Mouse (Mus musculus) cerebellum, postnatal 14 days (tissue): ENCODE measurements around the gene Ptpn5.

ENCODE experiments used
- DNase-seq, 2 experiments: peaks; one replicate each; pipeline ENCODE4 v3.0.0; 2021; ENCODE audit warnings: mixed read lengths in 2 of 2

The Ptpn5 gene

GRCm38 (mm10) chr7:47055744-47056143 is 77.7 kb downstream of the Ptpn5 start:
- DNase-seq, result no peak

DNA sequence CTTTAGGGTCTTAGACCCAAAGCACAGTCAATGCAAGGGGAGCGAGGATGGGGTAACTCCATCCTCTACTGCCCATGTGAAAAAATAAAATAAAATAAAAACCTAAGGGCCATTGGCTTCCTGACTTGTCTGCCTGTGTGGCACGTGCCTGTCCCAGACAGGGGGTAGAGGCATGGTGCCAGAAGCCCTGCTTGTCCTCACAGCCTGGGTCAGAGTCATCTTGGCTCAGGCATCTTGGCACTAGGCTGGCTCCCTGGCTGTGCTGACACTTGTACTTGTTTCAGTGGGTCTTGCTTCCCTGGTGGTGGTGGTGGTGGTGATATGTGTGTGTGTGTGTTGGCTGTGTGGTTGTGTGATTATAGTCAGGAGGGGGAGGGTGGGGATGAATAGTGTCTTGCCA is 78.8 kb downstream of the Ptpn5 start:
- DNase-seq, result peak; percentile 66 to 76

DNA sequence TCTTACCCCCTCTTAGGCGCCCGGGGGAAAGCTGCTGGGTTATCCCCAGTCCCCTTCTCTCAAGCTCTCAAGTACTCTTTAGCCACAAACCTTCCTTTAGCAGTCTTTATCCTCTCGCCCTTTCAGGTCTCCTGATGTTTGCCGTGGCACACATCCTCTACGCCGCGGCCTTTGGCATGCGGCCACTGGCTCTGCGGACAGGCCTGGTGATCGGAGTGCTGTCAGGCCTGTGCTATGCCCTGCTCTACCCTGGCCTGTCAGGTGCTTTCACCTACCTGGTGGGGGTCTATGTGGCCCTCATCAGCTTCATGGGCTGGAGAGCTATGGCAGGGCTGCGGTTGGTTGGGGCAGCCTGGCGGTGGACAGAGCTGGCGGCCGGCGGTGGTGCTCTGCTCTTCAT is 80.2 kb downstream of the Ptpn5 start:
- DNase-seq, result peak; percentile 31

DNA sequence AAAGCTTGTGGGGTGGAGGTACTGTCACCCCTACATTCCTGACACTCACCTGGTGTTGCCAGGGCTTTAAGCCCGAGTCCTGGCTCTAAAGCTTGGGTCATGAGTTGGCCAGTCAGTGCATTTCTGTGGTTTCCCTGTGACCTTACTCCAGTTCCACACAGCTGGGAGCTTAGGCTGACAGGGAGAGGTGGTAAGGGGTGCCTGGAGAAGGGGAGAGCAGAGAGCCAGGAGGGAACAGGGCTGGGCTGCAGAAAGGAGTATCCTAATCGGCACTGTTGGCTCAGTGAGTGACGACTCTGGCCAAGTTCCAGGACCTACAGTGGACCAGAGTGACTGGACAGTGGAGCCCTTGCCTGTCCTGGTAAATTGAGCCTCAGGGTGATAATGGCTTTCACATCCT is 81.2 kb downstream of the Ptpn5 start:
- peak; percentile 64 to 67 for DNase-seq

GRCm38 (mm10) chr7:47051404-47052151 is 81.9 kb downstream of the Ptpn5 start:
- peak; percentile 38 to 57 for DNase-seq

DNA sequence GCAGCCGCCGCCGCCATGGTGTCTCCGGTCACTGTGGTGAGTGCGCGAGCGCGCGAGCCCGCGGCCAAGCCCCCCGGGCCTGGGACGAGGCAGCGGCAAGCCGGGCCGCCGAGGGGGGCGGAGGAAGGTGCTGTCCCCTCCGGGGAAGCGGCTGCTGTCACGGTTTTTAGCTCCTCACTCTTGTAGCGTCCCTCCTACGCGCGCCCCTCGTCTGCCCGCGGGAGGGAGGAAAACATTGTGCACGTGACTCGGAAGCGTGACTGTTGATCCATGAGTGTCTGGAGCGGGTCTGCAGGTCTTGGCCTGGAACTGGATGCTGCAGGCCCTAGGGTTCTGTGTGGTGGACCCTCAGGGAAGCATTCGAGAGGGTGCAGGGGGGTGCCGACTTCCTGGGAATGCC is 82.7 kb downstream of the Ptpn5 start:
- DNase-seq, result peak in 1 of 2 experiments; percentile 64

DNA sequence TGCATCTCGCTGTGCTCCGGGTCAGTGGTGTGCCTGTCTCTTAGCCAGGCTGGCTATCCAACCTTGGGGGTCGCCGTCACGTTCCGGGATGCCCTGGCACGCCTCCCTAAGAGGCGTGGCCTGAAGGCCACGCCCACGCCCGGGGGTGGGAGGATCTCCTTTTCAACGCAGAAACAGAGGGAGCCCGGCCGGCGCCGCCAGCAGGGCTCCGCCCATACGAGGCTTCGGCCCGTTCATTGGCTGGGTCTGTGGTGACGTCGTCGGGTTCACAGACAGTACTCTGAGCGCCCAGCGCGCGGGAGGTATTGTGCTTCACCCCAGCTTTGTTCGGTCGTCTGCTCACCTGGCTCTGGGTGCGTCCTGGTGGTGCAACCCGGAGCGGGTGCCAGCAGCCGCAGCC is 83.1 kb downstream of the Ptpn5 start, which contains the start of gene Tmem86a:
Gene Tmem86a (plus strand): TSS at position 236 of the 400 bp plus-strand sequence.
- DNase-seq, result peak; percentile 96 to 97

DNA sequence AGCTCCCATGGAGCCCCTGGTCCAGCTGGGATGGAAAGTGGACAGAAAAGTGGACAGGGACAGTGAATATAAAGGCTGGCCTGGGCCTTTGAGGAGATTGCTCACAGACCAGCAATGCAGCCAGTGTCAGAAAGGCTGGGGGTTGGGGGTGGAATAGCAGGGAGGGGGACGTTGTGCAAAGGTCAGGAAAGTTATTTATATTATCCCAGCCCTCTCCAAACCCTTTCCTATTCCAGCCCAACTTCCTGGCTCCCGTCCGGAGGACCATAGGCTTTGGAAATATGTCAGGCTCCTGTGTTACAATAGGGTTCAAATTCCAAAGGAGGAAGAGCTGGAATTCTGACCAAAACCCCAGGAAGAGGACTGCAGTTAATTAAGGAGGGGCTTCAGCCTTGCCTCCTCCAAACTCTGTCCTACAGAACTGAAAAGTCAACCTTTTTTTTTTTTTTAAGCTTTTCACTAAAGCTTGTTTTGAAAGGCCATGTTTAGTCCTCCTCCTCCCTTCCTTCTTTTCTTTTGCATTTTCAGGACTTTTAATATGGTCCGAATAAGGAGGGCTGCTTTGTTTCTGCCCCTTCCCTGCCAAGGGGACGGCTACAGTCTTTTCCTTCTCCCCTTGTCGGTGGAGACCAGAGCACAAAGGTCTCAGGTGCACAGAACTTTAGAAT is 90.5 kb downstream of the Ptpn5 start:
- DNase-seq, result no peak

DNA sequence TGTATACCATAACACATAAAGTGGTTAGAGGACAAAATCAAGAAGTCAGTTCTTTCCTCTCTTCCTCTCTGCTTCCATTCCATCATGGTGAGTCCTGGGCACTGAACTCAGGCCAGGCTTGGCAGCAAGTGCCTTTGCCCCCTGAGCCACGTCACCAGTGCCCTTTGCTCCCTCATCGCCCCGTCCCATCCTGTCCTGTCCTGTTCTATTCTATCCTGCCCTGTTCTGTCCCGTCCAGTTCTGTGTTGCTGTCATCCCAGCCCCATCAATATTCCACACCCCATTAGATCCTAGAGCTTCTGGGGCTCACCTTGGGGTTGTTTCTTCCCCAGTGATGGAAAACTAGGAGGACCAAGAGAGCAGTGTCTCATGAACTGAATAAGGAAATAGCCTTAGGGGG is 91.4 kb downstream of the Ptpn5 start:
- DNase-seq, result no peak

GRCm38 (mm10) chr7:47041706-47042105 is 91.8 kb downstream of the Ptpn5 start:
- no peak for DNase-seq

DNA sequence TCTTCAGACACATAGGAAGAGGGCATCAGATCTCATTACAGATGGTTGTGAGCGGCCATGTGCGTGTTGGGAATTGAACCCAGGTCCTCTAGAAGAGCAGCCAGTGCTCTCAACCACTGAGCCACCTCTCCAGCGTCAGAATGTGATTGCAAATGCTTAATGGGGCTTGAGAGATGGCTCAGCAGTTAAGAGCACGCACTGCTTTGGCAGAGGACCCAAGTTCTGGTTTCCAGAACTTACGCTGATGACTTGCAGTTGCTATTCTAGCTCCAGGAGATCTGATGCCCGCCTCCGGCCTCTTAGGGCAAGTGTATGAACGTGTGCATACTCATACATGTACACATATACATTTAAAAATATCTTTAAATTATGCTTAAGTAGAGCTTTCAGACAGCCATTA is 98.1 kb downstream of the Ptpn5 start:
- DNase-seq, result no peak

DNA sequence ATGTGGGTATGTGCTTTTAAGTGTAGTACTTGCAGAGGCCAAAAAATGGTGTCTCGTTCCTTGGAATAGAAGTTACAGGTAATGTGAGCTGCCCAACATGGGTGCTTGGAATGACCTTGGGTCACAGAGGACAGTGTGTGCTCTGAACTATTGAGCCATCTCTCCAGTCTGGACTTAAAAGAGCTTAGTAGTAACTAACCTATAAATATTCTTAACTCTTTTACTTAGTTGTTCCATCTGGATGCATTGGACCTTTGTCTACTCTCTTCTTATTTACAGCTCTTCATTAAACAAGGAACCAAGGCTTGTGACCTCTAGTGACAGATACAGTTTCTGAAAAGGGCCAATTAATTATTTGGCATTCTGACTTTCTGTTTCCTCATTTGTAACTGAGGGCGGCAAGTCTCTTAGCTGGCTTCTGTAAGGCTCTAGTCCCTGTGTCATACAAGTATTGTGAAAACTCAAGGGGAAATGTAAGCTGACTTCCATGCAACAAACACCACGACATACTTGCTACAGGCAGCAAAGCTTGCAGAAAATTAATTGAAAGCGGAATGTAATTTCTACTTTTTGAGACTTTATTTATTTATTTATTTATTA is 98.6 kb downstream of the Ptpn5 start:
- DNase-seq, result no peak

GRCm38 (mm10) chr7:47031371-47031770 is 102.1 kb downstream of the Ptpn5 start:
- DNase-seq, result no peak

- DNase-seq, result no peak
These were observed 102.8 kb downstream of the Ptpn5 start for GRCm38 (mm10) chr7:47030517-47031193.
